Mouse (Mus musculus): Measurements from ENCODE around the gene Fam228a. TPM values are rescaled to one million over a fixed set of nuclear protein-coding genes. Genes with fewer than 3 reads are reported as not detected.
"Not testable (repeated sequence)": the region's sequence is repeated elsewhere in the genome, so short reads cannot be mapped to it uniquely, and the experiment has no call there.

The Fam228a gene
- polyA plus RNA-seq, 1 experiment = not detected

GRCm38 (mm10) chr12:4708296-4708695, 29.9 kb downstream of the Fam228a start:
- no peak overlapping the region for H3K27ac ChIP-seq (ENCODE audit: insufficient read depth, low read depth, low read length)
- TF ChIP-seq CTCF (IDR thresholded peaks at IDR 0.05; ENCODE audit: insufficient read depth, low read depth, low read length) (no peak), POLR2A (IDR thresholded peaks at IDR 0.05; ENCODE audit: insufficient read depth, low read depth, low read length) (no peak)
- no peaks in the 10 kb centered on the region for H3K4me1 ChIP-seq (ENCODE audit: control insufficient read depth, insufficient read depth, low read length)
- H3K4me3 ChIP-seq (ENCODE audit: insufficient read depth, low read depth, low read length) = no peak overlapping the region
- WGBS = 85% methylated on average over 4 of the region's 4 CpGs

DNA sequence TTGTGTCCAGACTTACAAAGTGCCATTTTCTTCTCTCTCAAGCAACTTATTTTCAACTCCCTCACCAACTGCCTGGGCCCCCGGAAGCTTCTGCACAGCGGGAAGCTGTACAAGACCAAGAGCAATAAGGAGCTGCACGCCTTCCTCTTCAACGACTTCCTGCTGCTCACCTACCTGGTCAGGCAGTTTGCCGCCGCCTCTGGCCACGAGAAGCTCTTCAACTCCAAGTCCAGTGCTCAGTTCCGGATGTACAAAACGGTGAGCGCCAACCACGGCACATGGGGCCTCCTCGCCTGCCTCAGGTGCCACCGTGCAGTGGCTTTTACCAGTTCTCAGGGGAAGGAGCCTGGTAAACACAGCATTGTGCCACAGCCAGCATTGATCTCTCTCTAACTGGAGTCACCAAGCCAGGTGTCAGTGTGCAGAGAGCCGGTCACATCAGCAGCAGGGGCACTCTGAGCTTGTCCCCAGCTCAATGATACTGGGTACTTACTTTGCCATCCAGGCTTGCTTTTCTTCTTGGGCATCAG, 30.7 kb downstream of the Fam228a start:
- TF ChIP-seq CTCF (IDR thresholded peaks at IDR 0.05; ENCODE audit: insufficient read depth, low read depth, low read length) = no peak
- TF ChIP-seq POLR2A (IDR thresholded peaks at IDR 0.05; ENCODE audit: insufficient read depth, low read depth, low read length) = no peak
- 93% methylated on average over 14 of the region's 14 CpGs for WGBS
- no peaks in the 10 kb centered on the region for H3K4me1 ChIP-seq (ENCODE audit: control insufficient read depth, insufficient read depth, low read length)
- no peak overlapping the region for H3K4me3 ChIP-seq (ENCODE audit: insufficient read depth, low read depth, low read length)
- no peak overlapping the region for H3K27ac ChIP-seq (ENCODE audit: insufficient read depth, low read depth, low read length)

GRCm38 (mm10) chr12:4706901-4707300, 31.3 kb downstream of the Fam228a start:
- TF ChIP-seq POLR2A (IDR thresholded peaks at IDR 0.05; ENCODE audit: insufficient read depth, low read depth, low read length) (no peak), CTCF (IDR thresholded peaks at IDR 0.05; ENCODE audit: insufficient read depth, low read depth, low read length) (no peak)
- H3K4me1 ChIP-seq (ENCODE audit: control insufficient read depth, insufficient read depth, low read length) = no peaks in the 10 kb centered on the region
- no peak overlapping the region for H3K27ac ChIP-seq (ENCODE audit: insufficient read depth, low read depth, low read length)
- WGBS = 85% methylated on average over 10 of the region's 10 CpGs
- no peak overlapping the region for H3K4me3 ChIP-seq (ENCODE audit: insufficient read depth, low read depth, low read length)

DNA sequence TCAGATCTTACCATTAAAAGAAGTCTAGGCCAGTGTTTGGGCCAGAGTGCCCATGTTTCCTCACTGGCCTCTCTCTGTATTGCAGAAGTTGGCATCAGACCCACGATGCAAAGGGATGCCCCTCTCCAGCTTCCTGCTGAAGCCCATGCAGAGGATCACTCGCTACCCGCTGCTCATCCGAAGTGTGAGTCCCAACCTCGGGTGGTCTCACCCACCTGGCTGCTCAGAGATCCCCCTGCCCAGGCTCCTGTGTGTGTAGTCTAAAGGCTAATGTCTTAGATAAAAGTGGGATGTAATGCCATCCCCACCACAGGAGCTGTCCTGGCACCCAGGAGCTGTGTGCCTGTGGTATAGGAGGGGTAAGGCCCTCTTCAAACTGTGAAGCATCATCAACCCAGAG, 32.1 kb downstream of the Fam228a start:
- 88% methylated on average over 5 of the region's 5 CpGs for WGBS
- H3K4me3 ChIP-seq (ENCODE audit: insufficient read depth, low read depth, low read length) = no peak overlapping the region

DNA sequence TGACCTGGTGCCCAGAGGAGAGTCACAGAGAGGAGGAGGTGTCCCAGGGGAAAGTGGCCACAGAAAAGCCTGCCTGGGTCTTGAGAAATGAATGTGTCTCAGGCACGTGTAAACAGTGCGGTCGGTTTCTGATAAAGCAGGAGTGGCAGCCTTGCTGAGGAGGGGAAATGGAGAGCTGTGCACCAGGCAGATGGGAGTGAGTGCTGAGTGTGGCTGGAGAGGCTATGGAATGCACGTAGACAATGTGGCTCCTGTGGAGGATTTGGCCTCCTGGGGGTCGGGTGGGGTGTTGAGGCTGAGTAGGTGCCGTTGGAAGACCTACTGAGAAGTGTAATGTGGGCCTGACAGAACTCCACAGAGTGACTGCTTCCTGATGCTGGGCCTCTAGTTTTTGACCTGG, 32.6 kb downstream of the Fam228a start:
- WGBS = 80% methylated on average over 6 of the region's 6 CpGs
- not testable (repeated sequence) for H3K4me1 ChIP-seq (ENCODE audit: control insufficient read depth, insufficient read depth, low read length); H3K4me3 ChIP-seq (ENCODE audit: insufficient read depth, low read depth, low read length); H3K27ac ChIP-seq (ENCODE audit: insufficient read depth, low read depth, low read length)

More for the DNA sequence above, 32.1 kb downstream of the Fam228a start:
- Histone ChIP-seq H3K27ac (ENCODE audit: insufficient read depth, low read depth, low read length) (no peak overlapping the region), H3K4me1 (ENCODE audit: control insufficient read depth, insufficient read depth, low read length) (no peaks in the 10 kb centered on the region)
- TF ChIP-seq CTCF (IDR thresholded peaks at IDR 0.05; ENCODE audit: insufficient read depth, low read depth, low read length) = no peak
- no peak for TF ChIP-seq POLR2A (IDR thresholded peaks at IDR 0.05; ENCODE audit: insufficient read depth, low read depth, low read length)

DNA sequence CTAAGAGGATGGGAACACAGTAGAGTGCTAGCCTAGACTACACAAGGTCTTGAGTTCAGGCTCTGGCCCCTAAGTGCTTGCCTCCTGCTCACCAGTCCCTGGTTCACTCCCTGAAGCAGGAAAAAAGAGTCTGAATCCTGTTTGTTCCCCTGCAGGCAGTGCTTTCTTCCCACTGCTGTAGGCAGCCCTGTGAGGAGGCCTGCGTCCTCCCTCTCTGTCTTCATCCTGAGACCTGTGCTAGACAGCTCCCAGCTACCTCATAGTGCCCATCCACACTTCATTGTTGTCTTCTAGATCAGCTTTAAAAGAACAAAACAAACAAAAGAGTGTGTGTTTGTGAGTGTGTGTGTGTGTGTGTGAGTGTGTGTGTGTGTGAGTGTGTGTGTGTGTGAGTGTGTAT, 43.7 kb downstream of the Fam228a start:
- Histone ChIP-seq H3K27ac (ENCODE audit: insufficient read depth, low read depth, low read length) (no peak overlapping the region), H3K4me3 (ENCODE audit: insufficient read depth, low read depth, low read length) (no peak overlapping the region), H3K4me1 (ENCODE audit: control insufficient read depth, insufficient read depth, low read length) (no peaks in the 10 kb centered on the region)
- WGBS = 94% methylated on average over 1 of the region's 1 CpGs
- TF ChIP-seq CTCF (IDR thresholded peaks at IDR 0.05; ENCODE audit: insufficient read depth, low read depth, low read length) (no peak), POLR2A (IDR thresholded peaks at IDR 0.05; ENCODE audit: insufficient read depth, low read depth, low read length) (no peak)

DNA sequence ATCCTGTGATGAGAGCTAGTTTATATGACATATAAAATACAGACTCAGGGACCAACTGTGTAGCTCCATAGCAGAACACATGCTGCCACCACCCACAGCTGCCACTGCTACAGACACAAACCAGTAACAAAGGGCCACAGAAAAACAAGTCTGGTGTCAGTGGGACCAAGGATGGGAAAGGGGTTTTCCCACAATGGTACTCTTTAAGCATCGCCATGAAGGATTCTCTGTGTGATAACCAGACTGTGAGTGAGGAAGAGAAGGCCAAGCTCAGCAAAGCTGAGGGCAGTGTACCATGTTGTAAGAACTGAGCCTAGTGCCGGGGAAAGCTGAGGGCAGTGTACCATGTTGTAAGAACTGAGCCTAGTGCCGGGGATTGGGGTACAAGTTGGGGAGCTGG, 47.0 kb downstream of the Fam228a start:
- Histone ChIP-seq H3K4me1 (ENCODE audit: control insufficient read depth, insufficient read depth, low read length) (no peaks in the 10 kb centered on the region), H3K27ac (ENCODE audit: insufficient read depth, low read depth, low read length) (peak overlapping the region; percentile 61)
- WGBS = 81% methylated on average over 3 of the region's 3 CpGs

GRCm38 (mm10) chr12:4689341-4689740, 48.9 kb downstream of the Fam228a start:
- no peaks in the 10 kb centered on the region; the same call in 1 of the 2 replicates for H3K4me1 ChIP-seq (ENCODE audit: control insufficient read depth, insufficient read depth, low read length)
- no peak for TF ChIP-seq CTCF (IDR thresholded peaks at IDR 0.05; ENCODE audit: insufficient read depth, low read depth, low read length)
- TF ChIP-seq POLR2A (IDR thresholded peaks at IDR 0.05; ENCODE audit: insufficient read depth, low read depth, low read length) = no peak
- H3K4me3 ChIP-seq (ENCODE audit: insufficient read depth, low read depth, low read length) = no peak overlapping the region
- WGBS = 93% methylated on average over 14 of the region's 14 CpGs
- H3K27ac ChIP-seq (ENCODE audit: insufficient read depth, low read depth, low read length) = no peak overlapping the region

More for the DNA sequence above, 47.0 kb downstream of the Fam228a start:
- no peak for TF ChIP-seq POLR2A (IDR thresholded peaks at IDR 0.05; ENCODE audit: insufficient read depth, low read depth, low read length)
- no peak for TF ChIP-seq CTCF (IDR thresholded peaks at IDR 0.05; ENCODE audit: insufficient read depth, low read depth, low read length)
- H3K4me3 ChIP-seq (ENCODE audit: insufficient read depth, low read depth, low read length) = no peak overlapping the region

DNA sequence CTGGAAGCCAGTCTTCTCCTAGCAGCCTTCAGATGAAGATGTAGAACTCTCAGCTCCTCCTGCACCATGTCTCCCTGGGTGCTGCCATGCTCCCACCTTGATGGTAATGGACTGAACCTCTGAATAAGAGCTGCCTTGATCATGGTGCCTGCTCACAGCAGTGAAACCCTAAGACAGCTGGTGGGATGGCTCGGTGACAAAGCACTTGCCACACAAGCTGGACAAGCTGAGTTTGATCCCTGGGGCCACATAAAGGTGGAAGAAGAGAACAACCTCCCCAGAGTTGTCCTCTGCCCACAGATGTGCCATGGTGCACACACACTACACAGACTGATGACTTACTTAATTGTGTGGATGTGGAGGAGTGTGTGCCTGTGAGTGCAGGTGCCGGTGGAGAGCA, 49.8 kb downstream of the Fam228a start:
- Histone ChIP-seq H3K27ac (ENCODE audit: insufficient read depth, low read depth, low read length) (no peak overlapping the region), H3K4me1 (ENCODE audit: control insufficient read depth, insufficient read depth, low read length) (no peaks in the 10 kb centered on the region; the same call in 1 of the 2 replicates), H3K4me3 (ENCODE audit: insufficient read depth, low read depth, low read length) (no peak overlapping the region)
- TF ChIP-seq POLR2A (IDR thresholded peaks at IDR 0.05; ENCODE audit: insufficient read depth, low read depth, low read length) (no peak), CTCF (IDR thresholded peaks at IDR 0.05; ENCODE audit: insufficient read depth, low read depth, low read length) (no peak)
- 96% methylated on average over 2 of the region's 2 CpGs for WGBS

DNA sequence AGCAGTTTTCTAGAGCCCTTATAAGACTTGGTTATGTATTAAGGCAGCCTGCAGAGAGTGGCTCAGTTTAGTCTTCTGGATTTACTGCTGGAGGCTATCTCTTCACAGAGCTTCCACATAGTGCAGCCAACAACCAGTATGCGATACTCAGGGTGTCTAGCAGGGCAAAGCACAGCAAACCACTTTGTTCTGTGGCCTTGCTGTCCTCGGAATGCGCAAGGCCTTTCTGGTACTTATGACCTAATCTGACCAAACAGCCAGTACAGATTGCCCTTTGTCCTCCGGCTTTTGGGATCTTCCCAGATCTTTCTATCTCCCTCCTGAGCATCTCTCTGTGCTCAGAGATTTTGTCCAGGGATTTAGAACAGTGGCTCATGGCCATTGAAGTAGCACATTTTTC, 52.8 kb downstream of the Fam228a start:
- H3K4me1 ChIP-seq (ENCODE audit: control insufficient read depth, insufficient read depth, low read length) = no peaks in the 10 kb centered on the region; the same call in 1 of the 2 replicates
- 90% methylated on average over 4 of the region's 4 CpGs for WGBS
- H3K4me3 ChIP-seq (ENCODE audit: insufficient read depth, low read depth, low read length) = no peak overlapping the region
- H3K27ac ChIP-seq (ENCODE audit: insufficient read depth, low read depth, low read length) = no peak overlapping the region
- TF ChIP-seq CTCF (IDR thresholded peaks at IDR 0.05; ENCODE audit: insufficient read depth, low read depth, low read length) (no peak), POLR2A (IDR thresholded peaks at IDR 0.05; ENCODE audit: insufficient read depth, low read depth, low read length) (no peak)

All from olfactory bulb, adult 2 months (tissue).